Mouse (Mus musculus) midbrain, embryonic 13.5 days (tissue): ENCODE results near the gene Sgce. TPM values are rescaled to one million over a fixed set of nuclear protein-coding genes. Genes with fewer than 3 reads are reported as not detected.

ENCODE experiments used
- ATAC-seq: fragments of 200-750 bp; cut with Nextera tagmentation; 2 replicates; pipeline ENCODE4 v1.8.0; 2017; ENCODE audit warnings: mild to moderate bottlenecking, moderate TSS enrichment, moderate library complexity
- H3K27ac ChIP-seq: fragments of 300-500 bp; sonication (generic); 2 replicates; pipeline ENCODE4 v1.5.1; 2015; ENCODE audit warnings: inconsistent platforms, mild to moderate bottlenecking, moderate library complexity
- H3K27me3 ChIP-seq: fragments of 300-500 bp; sonication (generic); 2 replicates; pipeline ENCODE4 v1.6.1; 2015; ENCODE audit warnings: mild to moderate bottlenecking, inconsistent platforms
- H3K36me3 ChIP-seq: fragments of 300-500 bp; sonication (generic); 2 replicates; pipeline ENCODE4 v1.6.1; 2015; ENCODE audit warnings: mild to moderate bottlenecking, inconsistent platforms
- H3K4me1 ChIP-seq: fragments of 300-500 bp; sonication (generic); replicated peaks from 2 replicates; pipeline ENCODE4 v1.6.1; 2015; ENCODE audit warnings: inconsistent platforms
- H3K4me2 ChIP-seq: fragments of 300-500 bp; sonication (generic); replicated peaks from 2 replicates; pipeline ENCODE4 v1.6.1; 2015; ENCODE audit warnings: moderate library complexity, mild to moderate bottlenecking, inconsistent platforms
- H3K4me3 ChIP-seq: fragments of 300-500 bp; sonication (generic); replicated peaks from 2 replicates; pipeline ENCODE4 v1.5.1; 2015; ENCODE audit warnings: mild to moderate bottlenecking, inconsistent platforms
- H3K9ac ChIP-seq: fragments of 300-500 bp; sonication (generic); replicated peaks from 2 replicates; pipeline ENCODE4 v1.6.1; 2015; ENCODE audit warnings: mild to moderate bottlenecking, inconsistent platforms
- H3K9me3 ChIP-seq: fragments of 300-500 bp; sonication (generic); 2 replicates; pipeline ENCODE4 v1.6.1; 2016; ENCODE audit warnings: mild to moderate bottlenecking, inconsistent platforms
- WGBS: fragments of 180-500 bp; shearing (Covaris S2); methylation state at CpG from one replicate; pipeline ENCODE4 v1.1.7; 2015; 5-methylcytosine and 5-hydroxymethylcytosine counted together
- polyA plus RNA-seq: library from polyadenylated mRNA; unstranded; fragments of >200 nt; fragmentation: Nextera tagmentation; extraction: Ambion mirVana; gene quantifications from 2 replicates; pipeline ENCODE4 v1.2.1, GENCODE M21; 2015

Gene Sgce
- polyA plus RNA-seq, 1 experiment from 2014 or later, result 68.2 TPM

GRCm38 (mm10) chr6:4716171-4716570 lies 30.8 kb downstream of the Sgce start:
- H3K4me1 ChIP-seq, result no peaks in the 10 kb centered on the region; the same call in 1 of the 2 replicates
- no peaks in the 10 kb centered on the region for H3K27me3 ChIP-seq
- H3K4me2 ChIP-seq, result no peak overlapping the region
- H3K4me3 ChIP-seq, result no peak overlapping the region
- no peak overlapping the region for H3K9ac ChIP-seq
- WGBS, result 100% methylated on average over 2 of the region's 2 CpGs
- peak; percentile 53; the same call in 1 of the 2 replicates for ATAC-seq
- H3K27ac ChIP-seq, result no peak overlapping the region
- H3K9me3 ChIP-seq, result no peaks in the 10 kb centered on the region
- H3K36me3 ChIP-seq, result no peaks in the 10 kb centered on the region

- no peak for ATAC-seq
Measured at GRCm38 (mm10) chr6:4708971-4709370, 38.0 kb downstream of the Sgce start.

GRCm38 (mm10) chr6:4706415-4706814 lies 40.6 kb downstream of the Sgce start:
- ATAC-seq, result no peak
- WGBS, result 88% methylated on average over 5 of the region's 5 CpGs
- no peaks in the 10 kb centered on the region for H3K4me1 ChIP-seq
- no peak overlapping the region for H3K27ac ChIP-seq
- no peak overlapping the region for H3K9ac ChIP-seq
- H3K4me3 ChIP-seq, result no peak overlapping the region
- no peak overlapping the region for H3K4me2 ChIP-seq
- peaks cover 21% of the 10 kb centered on the region for H3K36me3 ChIP-seq
- H3K27me3 ChIP-seq, result no peaks in the 10 kb centered on the region
- H3K9me3 ChIP-seq, result no peaks in the 10 kb centered on the region

More at GRCm38 (mm10) chr6:4708971-4709370, 38.0 kb downstream of the Sgce start:
- H3K36me3 ChIP-seq, result peaks cover 15% of the 10 kb centered on the region
- no peaks in the 10 kb centered on the region for H3K27me3 ChIP-seq
- H3K4me3 ChIP-seq, result no peak overlapping the region
- H3K27ac ChIP-seq, result no peak overlapping the region
- 94% methylated on average over 1 of the region's 1 CpGs for WGBS
- H3K9ac ChIP-seq, result no peak overlapping the region
- no peak overlapping the region for H3K4me2 ChIP-seq
- no peaks in the 10 kb centered on the region for H3K4me1 ChIP-seq
- no peaks in the 10 kb centered on the region for H3K9me3 ChIP-seq

GRCm38 (mm10) chr6:4703908-4704307 lies 43.1 kb downstream of the Sgce start:
- Histone ChIP-seq H3K27me3 (no peaks in the 10 kb centered on the region), H3K9me3 (no peaks in the 10 kb centered on the region), H3K27ac (no peak overlapping the region), H3K9ac (no peak overlapping the region), H3K36me3 (peaks cover 14% of the 10 kb centered on the region), H3K4me1 (no peaks in the 10 kb centered on the region), H3K4me2 (no peak overlapping the region), H3K4me3 (no peak overlapping the region)
- 76% methylated on average over 7 of the region's 7 CpGs for WGBS
- no peak for ATAC-seq

- no peak for ATAC-seq
- Histone ChIP-seq H3K4me1 (no peaks in the 10 kb centered on the region), H3K9ac (no peak overlapping the region), H3K27me3 (no peaks in the 10 kb centered on the region), H3K27ac (no peak overlapping the region), H3K36me3 (peaks cover 6% of the 10 kb centered on the region), H3K4me3 (no peak overlapping the region), H3K4me2 (no peak overlapping the region), H3K9me3 (no peaks in the 10 kb centered on the region)
- WGBS, result 94% methylated on average over 8 of the region's 8 CpGs
Measured at GRCm38 (mm10) chr6:4701641-4702040, 45.4 kb downstream of the Sgce start.

GRCm38 (mm10) chr6:4695778-4696177 lies 51.2 kb downstream of the Sgce start:
- Histone ChIP-seq H3K27me3 (no peaks in the 10 kb centered on the region), H3K27ac (no peak overlapping the region), H3K36me3 (peaks cover 3% of the 10 kb centered on the region), H3K4me1 (no peaks in the 10 kb centered on the region), H3K9me3 (no peaks in the 10 kb centered on the region), H3K4me3 (no peak overlapping the region), H3K9ac (no peak overlapping the region), H3K4me2 (no peak overlapping the region)
- 68% methylated on average over 3 of the region's 3 CpGs for WGBS
- no peak for ATAC-seq

GRCm38 (mm10) chr6:4694672-4695231 lies 52.3 kb downstream of the Sgce start:
- 0 out of 2 replicates have a peak, but pooled peaks cover 6% of the 10 kb centered on the region for H3K4me1 ChIP-seq
- H3K9ac ChIP-seq, result no peak overlapping the region
- no peak overlapping the region for H3K4me2 ChIP-seq
- H3K4me3 ChIP-seq, result no peak overlapping the region
- peaks cover 3% of the 10 kb centered on the region for H3K36me3 ChIP-seq
- no peak overlapping the region for H3K27ac ChIP-seq
- no peak for ATAC-seq
- no peaks in the 10 kb centered on the region for H3K27me3 ChIP-seq
- no peaks in the 10 kb centered on the region for H3K9me3 ChIP-seq
- 73% methylated on average over 8 of the region's 8 CpGs for WGBS

- H3K4me1 ChIP-seq, result 0 out of 2 replicates have a peak, but pooled peaks cover 6% of the 10 kb centered on the region
- H3K27me3 ChIP-seq, result no peaks in the 10 kb centered on the region
- H3K36me3 ChIP-seq, result peaks cover 9% of the 10 kb centered on the region
- H3K27ac ChIP-seq, result no peak overlapping the region
- no peak for ATAC-seq
- H3K4me3 ChIP-seq, result no peak overlapping the region
- H3K9ac ChIP-seq, result no peak overlapping the region
- H3K4me2 ChIP-seq, result no peak overlapping the region
- no peaks in the 10 kb centered on the region for H3K9me3 ChIP-seq
- 48% methylated on average over 10 of the region's 10 CpGs for WGBS
Measured at GRCm38 (mm10) chr6:4693544-4693943, 53.5 kb downstream of the Sgce start.

GRCm38 (mm10) chr6:4690438-4690837 lies 56.6 kb downstream of the Sgce start:
- no peak for ATAC-seq
- Histone ChIP-seq H3K9ac (no peak overlapping the region), H3K27me3 (no peaks in the 10 kb centered on the region), H3K4me3 (no peak overlapping the region), H3K4me2 (no peak overlapping the region), H3K9me3 (no peaks in the 10 kb centered on the region), H3K4me1 (0 out of 2 replicates have a peak, but pooled peaks cover 6% of the 10 kb centered on the region), H3K27ac (no peak overlapping the region), H3K36me3 (peaks cover 12% of the 10 kb centered on the region)
- 61% methylated on average over 4 of the region's 4 CpGs for WGBS

GRCm38 (mm10) chr6:4684706-4685340 lies 62.2 kb downstream of the Sgce start:
- no peaks in the 10 kb centered on the region for H3K9me3 ChIP-seq
- no peak overlapping the region for H3K4me2 ChIP-seq
- 71% methylated on average over 10 of the region's 10 CpGs for WGBS
- H3K27ac ChIP-seq, result no peak overlapping the region
- no peak overlapping the region for H3K9ac ChIP-seq
- H3K4me1 ChIP-seq, result no peaks in the 10 kb centered on the region
- H3K4me3 ChIP-seq, result no peak overlapping the region
- ATAC-seq, result no peak
- peaks cover 12% of the 10 kb centered on the region; the same call in 1 of the 2 replicates for H3K36me3 ChIP-seq
- H3K27me3 ChIP-seq, result no peaks in the 10 kb centered on the region

GRCm38 (mm10) chr6:4680576-4680975 lies 66.4 kb downstream of the Sgce start:
- no peak for ATAC-seq
- Histone ChIP-seq H3K9ac (no peak overlapping the region), H3K4me2 (no peak overlapping the region), H3K9me3 (no peaks in the 10 kb centered on the region), H3K27me3 (no peaks in the 10 kb centered on the region), H3K4me3 (no peak overlapping the region), H3K27ac (no peak overlapping the region), H3K4me1 (0 out of 2 replicates have a peak, but pooled peaks cover 6% of the 10 kb centered on the region), H3K36me3 (peaks cover 5% of the 10 kb centered on the region; the same call in 1 of the 2 replicates)
- WGBS, result 90% methylated on average over 4 of the region's 4 CpGs

- ATAC-seq, result no peak
- H3K27me3 ChIP-seq, result no peaks in the 10 kb centered on the region
- 0 out of 2 replicates have a peak, but pooled peaks cover 6% of the 10 kb centered on the region for H3K4me1 ChIP-seq
- H3K27ac ChIP-seq, result no peak overlapping the region
- H3K9me3 ChIP-seq, result no peaks in the 10 kb centered on the region
- H3K4me2 ChIP-seq, result no peak overlapping the region
- no peak overlapping the region for H3K4me3 ChIP-seq
- H3K9ac ChIP-seq, result no peak overlapping the region
- WGBS, result 87% methylated on average over 1 of the region's 1 CpGs
- peaks cover 2% of the 10 kb centered on the region; the same call in 1 of the 2 replicates for H3K36me3 ChIP-seq
Measured at GRCm38 (mm10) chr6:4679981-4680380, 67.0 kb downstream of the Sgce start.
